Mouse (Mus musculus) lung, postnatal 0 days (tissue): ENCODE data around the gene Otud7a. TPM values are rescaled to one million over a fixed set of nuclear protein-coding genes. Genes with fewer than 3 reads are reported as not detected.

Experiments
- ATAC-seq: fragments of 200-750 bp; cut with Nextera tagmentation; 2 replicates; pipeline ENCODE4 v1.8.0; 2017; ENCODE audit warnings: moderate library complexity
- DNase-seq: peaks from one replicate; pipeline ENCODE4 v3.0.0-alpha.2; 2016; ENCODE audit warnings: low spot score
- H3K27ac ChIP-seq: fragments of 300-500 bp; sonication (generic); 2 replicates; pipeline ENCODE4 v1.5.1; 2014; ENCODE audit warnings: antibody characterized with exemption, mild to moderate bottlenecking, low read length, mixed read lengths
- H3K27me3 ChIP-seq: fragments of 300-500 bp; sonication (generic); replicated peaks from 2 replicates; pipeline ENCODE4 v1.6.1; 2014; ENCODE audit warnings: low read length, mixed read lengths; ENCODE audit not compliant: insufficient read depth
- H3K36me3 ChIP-seq: fragments of 300-500 bp; sonication (generic); 2 replicates; pipeline ENCODE4 v1.6.1; 2014; ENCODE audit warnings: low read length, mixed read lengths; ENCODE audit not compliant: insufficient read depth
- H3K4me1 ChIP-seq: fragments of 300-500 bp; sonication (generic); 2 replicates; pipeline ENCODE4 v1.6.1; 2014; ENCODE audit warnings: antibody characterized with exemption, low read depth, low read length, mixed read lengths; ENCODE audit not compliant: insufficient read depth
- H3K4me2 ChIP-seq: fragments of 300-500 bp; sonication (generic); replicated peaks from 2 replicates; pipeline ENCODE4 v1.6.1; 2014; ENCODE audit warnings: low read depth, mild to moderate bottlenecking, low read length, moderate library complexity, mixed read lengths
- H3K4me3 ChIP-seq: fragments of 300-500 bp; sonication (generic); 2 replicates; pipeline ENCODE4 v1.5.1; 2014; ENCODE audit warnings: low read depth, low read length
- H3K9ac ChIP-seq: fragments of 300-500 bp; sonication (generic); replicated peaks from 2 replicates; pipeline ENCODE4 v1.6.1; 2014; ENCODE audit warnings: low read depth, mild to moderate bottlenecking
- H3K9me3 ChIP-seq: fragments of 300-500 bp; sonication (generic); 2 replicates; pipeline ENCODE4 v1.6.1; 2016; ENCODE audit warnings: low read length, mixed read lengths
- CTCF ChIP-seq: IDR thresholded peaks from 2 replicates; pipeline ENCODE4 v1.5.1; 2016; ENCODE audit warnings: antibody characterized with exemption, mild to moderate bottlenecking
- EP300 ChIP-seq: IDR thresholded peaks from 2 replicates; pipeline ENCODE4 v1.6.1; 2016; ENCODE audit warnings: antibody characterized with exemption, mild to moderate bottlenecking, control low read depth
- WGBS: fragments of 180-500 bp; shearing (Covaris S2); extraction: QIAGEN DNeasy Blood & Tissue Kit; methylation state at CpG from one replicate; pipeline ENCODE4 v1.1.7; 2014; 5-methylcytosine and 5-hydroxymethylcytosine counted together
- polyA plus RNA-seq: library from polyadenylated mRNA; unstranded; fragments of >200 nt; fragmentation: Nextera tagmentation; extraction: Ambion mirVana; gene quantifications from 2 replicates; pipeline ENCODE4 v1.2.1, GENCODE M21; 2015

Otud7a gene
- polyA plus RNA-seq, 1 experiment from 2014 or later: 0.11 TPM

GRCm38 (mm10) chr7:63738142-63738541, 293.6 kb downstream of the Otud7a start:
- no peak for ATAC-seq
- Histone ChIP-seq H3K27ac (no peak overlapping the region), H3K4me2 (no peak overlapping the region), H3K9ac (no peak overlapping the region), H3K4me1 (no peaks in the 10 kb centered on the region), H3K9me3 (no peaks in the 10 kb centered on the region), H3K36me3 (no peaks in the 10 kb centered on the region), H3K4me3 (no peak overlapping the region), H3K27me3 (no peaks in the 10 kb centered on the region)
- WGBS: 57% methylated on average over 1 of the region's 1 CpGs
- TF ChIP-seq EP300: no peak
- TF ChIP-seq CTCF: no peak
- no peak for DNase-seq

GRCm38 (mm10) chr7:63743116-63743515, 298.6 kb downstream of the Otud7a start:
- Histone ChIP-seq H3K9ac (no peak overlapping the region), H3K4me1 (no peaks in the 10 kb centered on the region), H3K27me3 (no peaks in the 10 kb centered on the region), H3K27ac (no peak overlapping the region), H3K9me3 (no peaks in the 10 kb centered on the region), H3K36me3 (no peaks in the 10 kb centered on the region), H3K4me3 (no peak overlapping the region), H3K4me2 (no peak overlapping the region)
- TF ChIP-seq EP300: no peak
- TF ChIP-seq CTCF: no peak
- WGBS: 96% methylated on average over 1 of the region's 1 CpGs
- DNase-seq (no peak), ATAC-seq (no peak)

DNA sequence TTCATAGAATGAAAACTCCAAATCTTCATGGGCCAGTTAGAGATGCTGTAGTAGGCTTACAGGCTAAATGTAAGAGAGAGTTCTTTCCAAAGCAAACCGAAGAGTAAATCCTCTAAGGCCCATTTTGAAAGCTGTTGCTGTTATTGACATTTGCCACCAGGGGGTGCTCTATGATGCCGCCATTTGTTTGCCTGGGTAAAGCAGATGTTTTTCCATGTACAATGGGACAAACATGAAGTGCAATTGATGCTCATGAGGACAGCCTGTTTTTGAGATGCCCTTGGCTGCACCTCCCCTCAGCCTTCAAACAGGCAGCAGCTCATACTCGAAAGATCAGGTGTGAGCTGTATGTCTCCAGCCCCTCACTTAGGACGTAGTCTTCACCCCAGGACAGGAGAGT, 307.5 kb downstream of the Otud7a start:
- Histone ChIP-seq H3K4me3 (no peak overlapping the region), H3K9me3 (no peaks in the 10 kb centered on the region), H3K9ac (no peak overlapping the region), H3K4me1 (peaks cover 5% of the 10 kb centered on the region; the same call in 1 of the 2 replicates), H3K27me3 (peaks cover 17% of the 10 kb centered on the region), H3K4me2 (no peak overlapping the region), H3K36me3 (no peaks in the 10 kb centered on the region), H3K27ac (no peak overlapping the region)
- 47% methylated on average over 4 of the region's 4 CpGs for WGBS
- ATAC-seq (no peak), DNase-seq (peak; percentile 64)
- TF ChIP-seq CTCF: peak; percentile 91
- no peak for TF ChIP-seq EP300

DNA sequence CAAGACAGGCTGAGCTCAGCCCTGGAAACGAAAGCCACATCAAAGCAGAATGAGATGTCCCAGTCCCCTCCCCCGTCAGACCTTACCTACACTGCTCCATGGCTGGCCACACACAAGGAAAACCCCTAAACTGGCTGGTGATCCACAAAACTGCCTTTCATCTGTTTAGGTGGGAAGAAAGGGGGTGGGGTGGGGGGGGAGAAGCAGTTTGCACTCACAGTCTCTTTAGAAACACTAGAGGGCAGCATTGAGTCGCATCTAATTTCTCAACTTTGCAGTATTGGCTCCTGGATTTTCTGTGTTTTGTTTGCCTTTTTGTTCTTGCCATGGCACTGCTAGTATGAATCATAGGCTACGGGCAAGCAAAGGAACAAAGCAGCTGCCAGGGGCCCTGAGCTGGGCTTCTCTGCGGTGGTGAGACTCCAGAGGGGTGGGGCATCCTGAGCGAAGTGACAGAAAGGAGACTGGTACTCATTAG, 308.8 kb downstream of the Otud7a start:
- ATAC-seq (peak; percentile 44), DNase-seq (peak; percentile 93)
- no peak overlapping the region for H3K4me2 ChIP-seq
- TF ChIP-seq CTCF: peak; percentile 76
- peak; percentile 51; the same call in 1 of the 2 replicates for TF ChIP-seq EP300
- peaks cover 30% of the 10 kb centered on the region for H3K27me3 ChIP-seq
- H3K9ac ChIP-seq: no peak overlapping the region
- 0 out of 2 replicates have a peak overlapping the region, but pooled peaks have one; percentile 9 for H3K27ac ChIP-seq
- H3K9me3 ChIP-seq: no peaks in the 10 kb centered on the region
- 20% methylated on average over 6 of the region's 6 CpGs for WGBS
- peaks cover 5% of the 10 kb centered on the region; the same call in 1 of the 2 replicates for H3K4me1 ChIP-seq
- H3K36me3 ChIP-seq: no peaks in the 10 kb centered on the region
- no peak overlapping the region for H3K4me3 ChIP-seq

DNA sequence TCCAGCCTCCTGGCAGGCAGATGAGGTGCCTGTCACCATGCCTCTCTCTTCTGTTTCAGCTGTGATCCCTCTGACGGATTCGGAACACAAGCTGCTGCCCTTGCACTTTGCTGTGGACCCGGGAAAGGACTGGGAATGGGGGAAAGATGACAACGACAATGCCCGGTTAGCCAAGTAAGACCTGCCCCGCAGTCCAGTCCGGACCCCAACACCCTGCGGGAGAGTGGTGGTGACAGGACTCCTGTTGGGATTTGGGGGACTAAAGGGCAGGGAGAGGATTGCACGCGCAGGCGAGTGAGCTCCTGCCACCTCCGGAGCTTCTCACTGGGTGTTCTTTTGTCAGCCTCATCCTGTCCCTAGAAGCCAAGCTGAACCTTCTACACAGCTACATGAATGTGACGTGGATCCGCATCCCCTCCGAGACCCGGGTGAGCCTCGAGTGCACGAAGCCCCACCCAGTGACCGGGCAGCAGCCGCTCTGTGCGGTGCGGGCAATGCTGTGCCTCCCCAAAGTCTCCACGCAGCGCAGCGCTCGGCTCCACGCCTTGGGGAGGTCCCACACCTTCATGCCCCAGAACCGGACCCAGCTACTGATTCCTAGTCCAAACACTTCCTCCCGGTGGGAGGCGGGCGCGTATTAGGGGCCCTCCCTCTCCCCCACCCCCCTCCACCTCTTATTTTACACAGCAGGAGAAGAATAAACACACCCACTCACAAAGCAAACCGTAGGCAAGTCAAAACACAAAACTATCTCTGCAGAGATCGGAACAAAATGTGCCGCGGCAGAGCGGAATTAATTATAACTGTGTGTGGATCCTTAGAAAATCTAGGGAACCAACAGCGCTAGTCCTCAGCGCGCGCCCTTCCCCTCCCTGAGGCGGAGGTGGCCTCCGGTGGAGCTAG, 310.3 kb downstream of the Otud7a start:
- Histone ChIP-seq H3K27me3 (peaks cover 45% of the 10 kb centered on the region), H3K9ac (peak overlapping the region; percentile 36; the same call in 1 of the 2 replicates), H3K4me2 (peak overlapping the region; percentile 62), H3K36me3 (no peaks in the 10 kb centered on the region), H3K27ac (peak overlapping the region; percentile 74), H3K4me1 (peaks cover 5% of the 10 kb centered on the region; the same call in 1 of the 2 replicates), H3K9me3 (no peaks in the 10 kb centered on the region), H3K4me3 (peak overlapping the region; percentile 31)
- 1% methylated on average over 42 of the region's 43 CpGs for WGBS
- TF ChIP-seq CTCF: no peak
- TF ChIP-seq EP300: peak; percentile 95
- DNase-seq: peak; percentile 66
- ATAC-seq: peak; percentile 64

DNA sequence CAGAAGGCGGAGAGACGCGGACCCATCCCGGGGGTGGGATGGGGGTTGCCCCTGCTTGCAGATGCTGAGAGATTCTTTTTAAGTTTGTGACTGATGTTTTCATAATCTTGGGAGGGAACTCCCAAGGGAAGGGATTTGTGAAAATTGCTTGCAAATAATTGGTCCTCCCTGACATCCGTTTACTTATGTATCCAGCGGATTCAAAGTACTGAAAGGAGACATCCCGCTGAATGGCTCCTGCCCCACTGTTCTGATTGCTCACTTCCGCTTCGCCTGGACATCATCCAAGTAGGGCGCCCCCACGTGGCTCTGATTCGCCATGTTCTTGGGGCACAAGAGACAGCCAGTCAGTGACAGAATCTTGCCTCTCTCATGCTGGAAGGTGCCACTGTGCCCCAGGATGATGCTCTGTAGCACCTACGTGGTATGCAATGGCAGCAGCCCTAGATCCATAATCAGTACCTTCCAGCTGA, 311.0 kb downstream of the Otud7a start:
- H3K4me2 ChIP-seq: peak overlapping the region; percentile 62
- peak overlapping the region; percentile 31 for H3K4me3 ChIP-seq
- H3K36me3 ChIP-seq: no peaks in the 10 kb centered on the region
- ATAC-seq (peak; percentile 66), DNase-seq (peak; percentile 86)
- peak overlapping the region; percentile 74 for H3K27ac ChIP-seq
- H3K4me1 ChIP-seq: peaks cover 5% of the 10 kb centered on the region; the same call in 1 of the 2 replicates
- peaks cover 49% of the 10 kb centered on the region for H3K27me3 ChIP-seq
- H3K9me3 ChIP-seq: no peaks in the 10 kb centered on the region
- WGBS: 2% methylated on average over 13 of the region's 13 CpGs
- peak; percentile 83 for TF ChIP-seq CTCF
- peak; percentile 36; the same call in 1 of the 2 replicates for TF ChIP-seq EP300
- H3K9ac ChIP-seq: peak overlapping the region; percentile 36; the same call in 1 of the 2 replicates
